Mouse (Mus musculus) kidney, postnatal 10 days (tissue): ENCODE data around the gene Atp8a2.

Experiments
- DNase-seq: peaks from one replicate; pipeline ENCODE4 v3.0.0; 2021; ENCODE audit warnings: mixed read lengths

Atp8a2 gene

DNA sequence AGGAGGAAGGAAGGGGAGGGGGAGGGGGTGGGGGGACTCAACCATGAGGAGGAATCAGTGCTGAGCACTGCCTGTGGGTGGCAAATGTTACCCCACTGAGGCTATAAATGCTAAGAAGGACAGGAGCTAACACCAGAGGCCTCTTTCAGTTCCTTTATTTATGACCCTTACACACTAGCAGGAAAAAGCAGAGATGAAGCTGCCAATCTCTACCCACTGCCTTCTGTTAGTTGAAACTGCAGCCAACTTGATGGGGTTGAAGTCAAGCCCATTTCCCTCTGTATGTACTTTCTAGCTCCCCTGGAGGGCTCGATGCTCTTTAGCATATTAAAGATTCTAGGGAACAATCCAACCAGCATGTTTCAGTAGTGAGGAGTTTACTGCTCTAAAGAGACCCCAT is 303.0 kb downstream of the Atp8a2 start:
- no peak for DNase-seq

DNA sequence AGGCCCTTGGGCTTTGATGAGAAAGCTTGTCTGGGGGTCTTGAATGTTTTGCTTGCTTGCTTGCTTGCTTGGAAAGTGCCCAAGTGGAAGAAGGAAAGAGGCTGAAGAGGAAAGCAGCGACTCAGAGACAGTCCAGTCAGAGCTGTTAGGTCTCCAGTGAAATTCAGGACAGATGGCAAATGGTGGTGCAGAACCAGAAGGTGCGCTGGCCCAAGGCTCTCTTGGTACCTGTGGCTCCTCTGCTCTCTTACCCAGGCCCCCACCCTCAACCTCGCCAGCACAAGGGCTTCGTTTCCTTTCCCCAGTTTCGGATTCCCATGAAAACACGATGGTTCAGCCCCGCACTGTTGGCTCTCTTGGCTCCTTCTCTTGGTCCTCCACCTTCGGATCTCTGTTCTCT is 304.9 kb downstream of the Atp8a2 start:
- no peak for DNase-seq

DNA sequence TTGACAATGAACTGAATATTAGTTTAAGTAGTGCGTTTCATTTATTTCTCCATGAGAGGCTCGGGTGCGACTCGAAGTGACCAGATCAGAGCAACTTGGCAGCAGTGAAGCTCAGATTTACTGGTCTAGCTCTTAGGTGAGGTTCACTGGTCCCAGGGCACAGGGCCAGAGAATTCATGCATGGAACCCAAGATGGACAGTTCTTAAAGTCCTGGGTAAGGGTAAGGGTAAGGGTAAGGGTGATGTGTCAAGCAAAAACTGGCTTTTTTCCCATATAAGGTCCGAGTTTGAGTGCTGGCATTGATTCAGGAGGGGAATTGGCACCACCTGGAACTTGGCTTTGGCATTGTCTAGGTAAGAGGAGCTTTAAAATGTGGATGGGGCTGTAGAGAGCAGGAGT is 305.5 kb downstream of the Atp8a2 start:
- DNase-seq = no peak

GRCm38 (mm10) chr14:59890818-59891217 is 306.2 kb downstream of the Atp8a2 start:
- no peak for DNase-seq

GRCm38 (mm10) chr14:59890107-59890506 is 306.9 kb downstream of the Atp8a2 start:
- no peak for DNase-seq

DNA sequence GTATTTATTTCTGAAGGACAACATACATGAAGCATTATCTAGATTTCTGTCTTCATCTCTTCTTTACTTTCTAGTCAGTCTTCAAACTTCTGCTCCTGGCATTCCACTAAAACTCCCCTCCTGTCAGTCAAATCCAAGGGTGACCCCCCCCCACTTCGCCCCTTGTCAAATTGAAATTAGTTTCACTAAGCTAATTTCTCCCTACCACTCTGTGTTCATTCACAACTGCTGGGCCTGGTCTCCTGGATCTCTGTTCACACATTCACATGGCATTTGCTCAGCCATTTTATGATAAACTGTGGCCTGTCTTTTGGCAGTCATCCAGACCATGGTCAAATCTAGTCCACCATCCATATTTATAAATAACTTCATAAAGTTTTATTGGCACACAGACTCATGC is 308.5 kb downstream of the Atp8a2 start:
- no peak for DNase-seq

DNA sequence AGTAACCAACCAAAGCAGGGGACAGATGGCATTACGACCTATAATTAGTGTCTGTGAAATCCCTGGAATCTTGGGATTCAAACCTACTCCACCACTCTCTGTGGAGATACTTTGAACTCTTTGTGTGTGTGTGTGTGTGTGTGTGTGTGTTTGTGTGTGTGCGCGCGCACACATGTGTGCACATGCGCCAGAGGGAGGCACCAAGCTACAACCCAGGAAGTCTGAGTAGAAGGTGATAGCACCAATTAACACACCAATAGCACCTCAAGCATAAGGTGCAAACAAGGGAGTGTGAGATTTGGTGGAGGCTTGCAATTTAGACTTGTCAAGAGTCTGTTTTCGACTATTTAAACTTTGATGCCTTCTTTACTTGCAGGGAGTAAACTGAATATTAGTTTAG is 308.9 kb downstream of the Atp8a2 start:
- no peak for DNase-seq

- no peak for DNase-seq
Measured at GRCm38 (mm10) chr14:59887061-59887861, 309.7 kb downstream of the Atp8a2 start.

DNA sequence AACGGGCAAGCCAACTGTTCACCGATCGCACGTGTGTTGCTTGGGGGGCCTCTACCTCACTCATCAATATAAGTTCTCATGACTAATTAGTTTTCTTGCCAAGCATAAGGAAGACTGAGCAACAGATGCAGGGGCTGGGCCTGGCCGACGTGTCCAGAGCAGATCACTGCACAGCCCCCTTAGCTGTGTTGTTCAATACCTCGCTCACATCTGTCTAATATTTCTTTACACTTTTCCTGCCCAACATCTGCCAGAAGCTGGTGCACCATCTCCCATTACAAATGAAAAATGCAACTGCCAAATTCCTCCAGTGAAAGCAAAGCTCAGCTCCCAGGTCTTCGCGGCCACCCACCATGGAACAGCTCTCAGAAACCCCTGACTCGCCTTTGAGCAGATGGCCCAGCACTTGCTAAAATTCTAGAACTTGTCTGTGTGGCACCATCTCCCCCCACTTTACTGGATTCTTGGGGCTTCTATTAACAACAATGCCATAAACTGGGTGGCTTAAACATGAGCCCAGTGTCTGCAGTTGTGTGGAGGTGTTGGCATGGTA is 313.4 kb downstream of the Atp8a2 start:
- DNase-seq = no peak

GRCm38 (mm10) chr14:59880829-59881228 is 316.1 kb downstream of the Atp8a2 start:
- DNase-seq = no peak

- no peak for DNase-seq
Measured at GRCm38 (mm10) chr14:59878248-59878647, 318.7 kb downstream of the Atp8a2 start.

DNA sequence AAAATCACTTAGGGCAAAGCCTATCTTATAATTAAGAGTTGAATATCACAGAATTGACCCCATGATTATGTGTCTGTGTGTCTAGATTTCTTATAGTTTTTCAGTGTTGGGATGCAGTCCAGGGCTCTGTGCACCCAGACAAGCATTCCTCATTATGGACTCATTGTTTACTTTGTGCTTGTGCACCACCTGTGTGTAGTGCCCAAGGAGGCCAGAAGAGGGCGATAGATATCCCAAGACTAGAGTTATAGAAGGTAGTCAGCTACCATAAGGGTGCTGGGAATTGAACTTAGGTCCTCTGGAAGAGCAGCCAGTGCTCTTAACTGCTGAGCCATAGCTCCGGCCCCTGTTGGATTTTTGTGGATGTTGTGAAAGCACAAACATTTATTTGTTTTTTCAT is 320.5 kb downstream of the Atp8a2 start:
- DNase-seq = no peak

GRCm38 (mm10) chr14:59868369-59868768 is 328.6 kb downstream of the Atp8a2 start:
- DNase-seq = no peak

DNA sequence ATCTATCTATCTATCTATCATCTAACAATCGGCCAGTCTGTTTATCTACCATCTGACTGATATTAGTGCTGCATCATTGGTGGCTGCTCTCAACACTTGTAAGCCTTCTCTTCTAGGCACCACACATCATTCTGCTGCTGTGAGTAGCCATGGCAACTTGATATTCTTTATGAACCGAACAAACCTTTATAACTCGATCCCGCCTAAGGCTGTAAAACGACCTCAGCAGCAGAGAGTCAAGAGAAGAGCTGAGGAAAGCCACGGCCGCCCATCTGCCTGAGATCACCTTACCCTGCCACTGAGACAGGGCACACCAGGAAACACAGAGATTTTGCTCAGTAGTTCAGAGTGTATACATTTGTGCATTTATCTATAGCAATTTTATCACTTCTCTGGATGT is 329.2 kb downstream of the Atp8a2 start:
- DNase-seq = no peak

DNA sequence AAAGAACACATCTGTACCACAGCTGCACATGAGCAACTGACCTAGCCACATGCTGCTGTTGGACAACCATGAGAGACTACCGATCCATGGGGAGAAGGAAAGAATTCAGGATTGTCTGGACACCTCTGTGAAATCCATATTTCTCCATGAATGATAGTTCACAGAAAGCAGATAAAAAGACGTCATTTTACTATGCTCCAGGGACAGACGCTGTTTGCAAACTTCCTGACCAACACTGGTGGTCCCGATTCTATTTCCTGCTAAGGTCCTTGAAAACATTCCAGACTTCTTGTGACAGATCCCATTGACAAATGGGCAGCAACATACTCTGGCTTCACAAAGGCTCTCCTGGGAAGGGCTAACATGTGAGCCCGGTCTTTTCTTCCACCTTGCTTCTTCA is 331.0 kb downstream of the Atp8a2 start:
- DNase-seq = no peak

DNA sequence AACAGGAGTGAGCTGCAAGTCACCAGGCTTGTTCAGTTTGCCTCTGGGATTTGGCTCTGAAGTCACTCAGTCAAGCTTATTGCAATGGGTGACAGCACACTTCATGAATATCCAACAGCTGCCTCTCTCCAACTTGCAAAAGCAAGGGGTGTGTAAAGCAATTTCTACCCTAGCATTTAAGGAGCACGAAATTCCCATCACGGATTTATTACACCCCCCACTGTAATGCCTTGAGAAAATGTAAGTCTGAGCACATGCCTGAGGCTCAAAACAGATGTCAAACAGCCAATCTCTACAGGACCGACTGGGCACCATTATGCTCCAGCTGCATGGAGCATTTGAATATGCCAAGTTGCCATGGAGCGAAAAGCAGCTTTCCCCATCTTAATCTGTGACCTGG is 334.6 kb downstream of the Atp8a2 start:
- no peak for DNase-seq

GRCm38 (mm10) chr14:59859830-59860229 is 337.1 kb downstream of the Atp8a2 start:
- DNase-seq = no peak

DNA sequence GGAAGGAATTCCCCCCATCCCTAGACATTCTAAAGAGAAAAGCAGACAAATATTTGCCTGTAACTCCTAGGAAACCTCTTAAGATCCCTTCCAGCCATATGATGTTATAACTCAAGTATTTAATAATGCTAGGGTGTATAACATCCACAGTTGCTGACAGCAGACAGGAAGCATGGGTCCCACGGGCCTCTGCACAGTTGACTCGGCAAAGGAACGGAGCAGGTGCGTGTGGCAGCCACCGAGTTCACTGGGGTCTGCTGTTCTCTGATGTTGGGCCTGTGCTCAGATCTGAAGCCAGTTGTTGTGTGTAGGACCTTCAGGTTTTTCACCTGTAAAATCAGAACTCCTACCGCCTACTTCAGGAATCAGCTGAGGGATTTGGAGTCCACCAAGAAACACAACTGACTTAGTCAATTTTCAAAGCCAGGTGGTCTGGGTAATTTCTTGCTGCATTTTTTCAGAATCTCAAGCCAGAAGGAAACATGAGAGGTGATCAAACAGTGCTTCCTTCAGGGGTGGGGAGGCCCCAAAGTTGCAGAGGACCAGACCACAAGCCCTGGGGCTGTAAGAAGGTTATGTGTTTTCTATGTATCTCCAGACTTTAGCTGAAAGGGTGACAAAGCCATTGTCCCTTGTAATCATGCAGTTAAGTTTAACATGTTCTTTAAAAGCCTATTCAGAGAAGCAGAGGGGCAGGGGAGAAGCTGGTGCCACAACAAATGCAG is 338.3 kb downstream of the Atp8a2 start:
- no peak for DNase-seq

DNA sequence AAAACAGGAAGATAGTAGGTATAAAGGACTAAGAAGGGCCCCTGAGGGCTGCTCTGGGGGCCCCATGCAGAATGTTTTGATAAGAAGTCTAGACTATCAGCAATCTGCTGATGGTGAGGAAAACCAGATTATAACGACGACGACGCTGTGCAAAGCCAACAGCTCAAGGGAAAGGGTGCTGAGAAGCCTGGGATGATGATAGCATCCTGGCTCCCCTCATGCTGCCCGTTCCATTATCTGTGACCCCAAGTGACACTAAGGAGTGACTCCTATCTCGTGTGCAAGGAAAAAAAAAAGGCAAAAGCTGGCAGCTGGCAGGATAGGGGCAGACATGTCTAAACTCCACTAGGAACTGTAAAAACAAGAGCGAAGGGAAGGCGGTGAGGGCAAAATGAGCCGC is 343.8 kb downstream of the Atp8a2 start:
- DNase-seq = no peak

GRCm38 (mm10) chr14:59846609-59847375 is 350.2 kb downstream of the Atp8a2 start:
- DNase-seq = peak; percentile 19

DNA sequence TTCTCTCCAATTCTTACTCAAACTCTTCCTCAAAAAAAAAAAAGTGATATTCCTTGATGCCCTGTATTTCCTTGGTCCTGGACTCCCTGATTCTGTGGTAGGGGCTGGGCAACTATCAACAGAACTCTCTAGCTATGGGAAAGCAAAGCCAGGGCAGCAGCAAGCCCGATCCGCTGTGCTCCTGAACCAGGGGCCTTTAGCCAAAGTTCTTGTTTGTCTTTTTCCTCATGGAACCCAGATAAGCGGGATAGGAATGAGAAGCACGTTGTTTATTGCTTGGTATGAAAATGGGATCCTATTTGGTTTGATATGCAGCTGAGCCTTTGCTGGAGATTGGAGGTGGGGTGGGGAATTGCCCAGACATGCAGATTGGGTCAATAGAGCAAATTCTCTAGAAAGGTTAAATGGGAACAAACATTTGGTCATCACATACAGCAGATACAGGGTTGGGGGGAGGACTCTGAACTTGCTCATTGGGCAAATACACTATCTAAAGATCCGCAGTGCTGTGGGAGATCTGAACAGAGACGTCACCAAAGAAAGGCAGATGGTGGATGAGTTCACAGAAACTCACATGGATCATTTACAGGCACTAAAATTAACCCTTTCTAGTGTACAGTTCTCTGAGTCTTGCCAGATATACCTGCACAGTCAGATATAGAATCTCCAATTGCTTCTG is 353.6 kb downstream of the Atp8a2 start:
- DNase-seq = no peak

GRCm38 (mm10) chr14:59839951-59840720 is 356.8 kb downstream of the Atp8a2 start:
- DNase-seq = no peak
